Mouse (Mus musculus): Measurements from ENCODE around the gene Efnb1. TPM values are rescaled to one million over a fixed set of nuclear protein-coding genes. Genes with fewer than 3 reads are reported as not detected.

Efnb1 gene
- polyA plus RNA-seq, 1 experiment, result 10.7 TPM

- Histone ChIP-seq H3K9ac (ENCODE audit: low read depth, poor library complexity, severe bottlenecking) (no peak overlapping the region), H3K4me1 (ENCODE audit: control insufficient read depth, insufficient read depth, low read length) (peaks cover 6% of the 10 kb centered on the region), H3K4me3 (ENCODE audit: low read depth, low read length) (no peak overlapping the region), H3K27me3 (ENCODE audit: control insufficient read depth, insufficient read depth, low read length, poor library complexity, severe bottlenecking) (no peaks in the 10 kb centered on the region), H3K27ac (ENCODE audit: insufficient read depth, low read length) (no peak overlapping the region), H3K36me3 (ENCODE audit: control insufficient read depth, insufficient read depth, low read length, poor library complexity, severe bottlenecking) (no peaks in the 10 kb centered on the region), H3K9me3 (replicated peaks; ENCODE audit: control insufficient read depth, insufficient read depth, low read length, poor library complexity, severe bottlenecking) (no peaks in the 10 kb centered on the region)
- TF ChIP-seq EP300 (IDR thresholded peaks at IDR 0.05; ENCODE audit: insufficient read depth, low read depth, low read length) (no peak), CTCF (IDR thresholded peaks at IDR 0.05; ENCODE audit: low read depth, low read length) (no peak), POLR2A (IDR thresholded peaks at IDR 0.05; ENCODE audit: insufficient read depth, low read length) (no peak)
Measured at GRCm38 (mm10) chrX:99151434-99151833, 15.5 kb downstream of the Efnb1 start.

- Histone ChIP-seq H3K4me3 (ENCODE audit: low read depth, low read length) (no peak overlapping the region), H3K9me3 (replicated peaks; ENCODE audit: control insufficient read depth, insufficient read depth, low read length, poor library complexity, severe bottlenecking) (no peaks in the 10 kb centered on the region), H3K27ac (ENCODE audit: insufficient read depth, low read length) (no peak overlapping the region), H3K4me1 (ENCODE audit: control insufficient read depth, insufficient read depth, low read length) (peaks cover 6% of the 10 kb centered on the region), H3K27me3 (ENCODE audit: control insufficient read depth, insufficient read depth, low read length, poor library complexity, severe bottlenecking) (no peaks in the 10 kb centered on the region), H3K9ac (ENCODE audit: low read depth, poor library complexity, severe bottlenecking) (no peak overlapping the region), H3K36me3 (ENCODE audit: control insufficient read depth, insufficient read depth, low read length, poor library complexity, severe bottlenecking) (no peaks in the 10 kb centered on the region)
- no peak for TF ChIP-seq EP300 (IDR thresholded peaks at IDR 0.05; ENCODE audit: insufficient read depth, low read depth, low read length)
- no peak for TF ChIP-seq POLR2A (IDR thresholded peaks at IDR 0.05; ENCODE audit: insufficient read depth, low read length)
- no peak for TF ChIP-seq CTCF (IDR thresholded peaks at IDR 0.05; ENCODE audit: low read depth, low read length)
Measured at GRCm38 (mm10) chrX:99152141-99152540, 16.2 kb downstream of the Efnb1 start.

- Histone ChIP-seq H3K27ac (ENCODE audit: insufficient read depth, low read length) (no peak overlapping the region), H3K4me3 (ENCODE audit: low read depth, low read length) (no peak overlapping the region), H3K36me3 (ENCODE audit: control insufficient read depth, insufficient read depth, low read length, poor library complexity, severe bottlenecking) (no peaks in the 10 kb centered on the region), H3K9ac (ENCODE audit: low read depth, poor library complexity, severe bottlenecking) (no peak overlapping the region), H3K9me3 (replicated peaks; ENCODE audit: control insufficient read depth, insufficient read depth, low read length, poor library complexity, severe bottlenecking) (no peaks in the 10 kb centered on the region), H3K4me1 (ENCODE audit: control insufficient read depth, insufficient read depth, low read length) (peaks cover 6% of the 10 kb centered on the region), H3K27me3 (ENCODE audit: control insufficient read depth, insufficient read depth, low read length, poor library complexity, severe bottlenecking) (no peaks in the 10 kb centered on the region)
- TF ChIP-seq EP300 (IDR thresholded peaks at IDR 0.05; ENCODE audit: insufficient read depth, low read depth, low read length) (no peak), CTCF (IDR thresholded peaks at IDR 0.05; ENCODE audit: low read depth, low read length) (no peak), POLR2A (IDR thresholded peaks at IDR 0.05; ENCODE audit: insufficient read depth, low read length) (no peak)
Measured at GRCm38 (mm10) chrX:99152566-99153265, 16.8 kb downstream of the Efnb1 start.

- no peaks in the 10 kb centered on the region for H3K36me3 ChIP-seq (ENCODE audit: control insufficient read depth, insufficient read depth, low read length, poor library complexity, severe bottlenecking)
- no peaks in the 10 kb centered on the region for H3K27me3 ChIP-seq (ENCODE audit: control insufficient read depth, insufficient read depth, low read length, poor library complexity, severe bottlenecking)
- no peak overlapping the region for H3K9ac ChIP-seq (ENCODE audit: low read depth, poor library complexity, severe bottlenecking)
- H3K4me3 ChIP-seq (ENCODE audit: low read depth, low read length), result no peak overlapping the region
- no peak overlapping the region for H3K27ac ChIP-seq (ENCODE audit: insufficient read depth, low read length)
- no peaks in the 10 kb centered on the region for H3K9me3 ChIP-seq (replicated peaks; ENCODE audit: control insufficient read depth, insufficient read depth, low read length, poor library complexity, severe bottlenecking)
- TF ChIP-seq POLR2A (IDR thresholded peaks at IDR 0.05; ENCODE audit: insufficient read depth, low read length), result no peak
- no peak for TF ChIP-seq CTCF (IDR thresholded peaks at IDR 0.05; ENCODE audit: low read depth, low read length)
- no peak for TF ChIP-seq EP300 (IDR thresholded peaks at IDR 0.05; ENCODE audit: insufficient read depth, low read depth, low read length)
- H3K4me1 ChIP-seq (ENCODE audit: control insufficient read depth, insufficient read depth, low read length), result peaks cover 6% of the 10 kb centered on the region
Measured at GRCm38 (mm10) chrX:99153266-99153646, 17.3 kb downstream of the Efnb1 start.

GRCm38 (mm10) chrX:99154358-99154757, 18.4 kb downstream of the Efnb1 start:
- no peak overlapping the region for H3K4me3 ChIP-seq (ENCODE audit: low read depth, low read length)
- no peaks in the 10 kb centered on the region; the same call in 1 of the 2 replicates for H3K27me3 ChIP-seq (ENCODE audit: control insufficient read depth, insufficient read depth, low read length, poor library complexity, severe bottlenecking)
- no peak overlapping the region for H3K27ac ChIP-seq (ENCODE audit: insufficient read depth, low read length)
- H3K4me1 ChIP-seq (ENCODE audit: control insufficient read depth, insufficient read depth, low read length), result peaks cover 6% of the 10 kb centered on the region
- no peaks in the 10 kb centered on the region for H3K9me3 ChIP-seq (replicated peaks; ENCODE audit: control insufficient read depth, insufficient read depth, low read length, poor library complexity, severe bottlenecking)
- H3K9ac ChIP-seq (ENCODE audit: low read depth, poor library complexity, severe bottlenecking), result no peak overlapping the region
- no peaks in the 10 kb centered on the region for H3K36me3 ChIP-seq (ENCODE audit: control insufficient read depth, insufficient read depth, low read length, poor library complexity, severe bottlenecking)
- TF ChIP-seq POLR2A (IDR thresholded peaks at IDR 0.05; ENCODE audit: insufficient read depth, low read length) (no peak), EP300 (IDR thresholded peaks at IDR 0.05; ENCODE audit: insufficient read depth, low read depth, low read length) (no peak), CTCF (IDR thresholded peaks at IDR 0.05; ENCODE audit: low read depth, low read length) (no peak)

GRCm38 (mm10) chrX:99159020-99159419, 23.1 kb downstream of the Efnb1 start:
- H3K4me1 ChIP-seq (ENCODE audit: control insufficient read depth, insufficient read depth, low read length), result no peaks in the 10 kb centered on the region
- no peak overlapping the region for H3K4me3 ChIP-seq (ENCODE audit: low read depth, low read length)
- no peaks in the 10 kb centered on the region; the same call in none of the 2 replicates for H3K27me3 ChIP-seq (ENCODE audit: control insufficient read depth, insufficient read depth, low read length, poor library complexity, severe bottlenecking)
- TF ChIP-seq POLR2A (IDR thresholded peaks at IDR 0.05; ENCODE audit: insufficient read depth, low read length) (no peak), EP300 (IDR thresholded peaks at IDR 0.05; ENCODE audit: insufficient read depth, low read depth, low read length) (no peak), CTCF (IDR thresholded peaks at IDR 0.05; ENCODE audit: low read depth, low read length) (no peak)
- no peaks in the 10 kb centered on the region for H3K36me3 ChIP-seq (ENCODE audit: control insufficient read depth, insufficient read depth, low read length, poor library complexity, severe bottlenecking)
- no peak overlapping the region for H3K27ac ChIP-seq (ENCODE audit: insufficient read depth, low read length)
- no peak overlapping the region for H3K9ac ChIP-seq (ENCODE audit: low read depth, poor library complexity, severe bottlenecking)
- no peaks in the 10 kb centered on the region for H3K9me3 ChIP-seq (replicated peaks; ENCODE audit: control insufficient read depth, insufficient read depth, low read length, poor library complexity, severe bottlenecking)
